Mouse (Mus musculus) kidney, adult 11 months (tissue): ENCODE results near the gene Prmt2.

ENCODE experiments used
- DNase-seq: peaks from one replicate; pipeline ENCODE4 v3.0.0; 2022

Prmt2 gene

DNA sequence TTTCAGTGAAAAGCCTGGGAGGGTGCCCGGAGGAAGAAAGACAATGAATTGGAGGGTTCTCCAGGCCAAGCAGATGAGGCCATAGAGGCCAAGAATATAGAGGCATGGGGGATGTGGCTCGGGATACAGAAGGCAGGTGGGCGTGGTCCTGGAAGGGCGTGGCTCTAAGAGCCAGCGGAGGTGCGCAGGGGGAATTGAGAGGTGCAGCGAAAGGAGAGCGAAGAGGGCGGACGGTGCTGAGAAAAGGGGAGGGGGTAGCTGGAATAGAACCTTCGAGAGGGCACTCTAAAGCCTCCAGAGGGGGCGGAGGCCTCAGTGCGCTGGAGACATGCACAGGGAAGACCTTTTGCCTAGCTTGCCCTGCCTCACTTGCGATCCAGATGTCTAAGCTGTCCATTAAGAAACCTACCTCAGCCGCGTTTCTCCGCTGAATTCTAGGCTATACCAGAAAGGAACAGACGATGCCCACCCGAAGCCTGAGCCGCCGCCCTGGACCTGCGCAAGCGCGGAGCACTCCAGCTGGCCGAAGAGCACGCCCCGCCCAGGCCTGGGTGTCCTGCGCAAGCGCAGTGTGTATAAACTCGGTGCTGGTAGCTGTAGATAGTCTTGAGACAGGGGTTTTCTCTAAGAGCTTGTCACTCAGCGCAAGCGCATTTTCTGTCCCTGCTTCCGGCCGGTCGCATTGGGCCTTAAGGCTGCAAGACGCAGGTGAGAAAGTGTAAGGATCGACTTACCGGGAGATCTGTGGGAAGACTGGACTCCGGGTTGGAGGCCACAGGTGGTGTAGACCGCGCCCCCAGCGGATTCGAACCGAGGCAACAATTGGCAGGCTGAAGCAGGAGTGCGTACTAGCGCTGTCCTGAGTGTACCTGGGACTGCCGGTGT is at the start of gene Prmt2:
TSS of gene Prmt2 (minus strand) at position 525 of the 885 bp plus-strand sequence.
- DNase-seq: peak; percentile 89

DNA sequence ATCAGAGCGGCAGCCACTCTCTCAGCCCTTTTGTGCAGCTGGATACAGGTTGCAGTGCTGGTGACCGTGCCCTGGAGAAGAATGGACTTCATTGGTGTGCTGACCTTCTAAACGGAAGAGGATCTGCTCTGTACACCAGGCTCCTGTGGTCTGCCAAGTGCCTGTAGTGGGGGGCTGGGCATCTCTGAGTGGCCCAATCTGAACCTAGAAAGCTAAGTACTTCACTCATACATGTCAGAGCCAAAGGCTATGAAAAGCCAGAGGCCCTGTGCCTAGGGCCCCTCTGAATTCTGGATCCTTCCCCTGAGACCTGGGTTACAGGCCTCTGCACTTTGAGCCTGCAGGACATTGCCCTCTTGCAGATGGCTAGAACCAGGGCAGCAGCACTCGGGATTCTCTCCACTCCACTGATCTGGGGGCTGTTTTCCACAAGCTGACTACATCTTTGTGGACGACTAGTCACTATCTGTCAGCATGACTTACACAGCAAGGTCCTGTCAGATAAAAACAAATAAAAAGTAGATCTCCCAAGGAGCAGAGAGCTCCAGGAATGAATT is 41.0 kb upstream of the Prmt2 start:
- DNase-seq: peak; percentile 73

DNA sequence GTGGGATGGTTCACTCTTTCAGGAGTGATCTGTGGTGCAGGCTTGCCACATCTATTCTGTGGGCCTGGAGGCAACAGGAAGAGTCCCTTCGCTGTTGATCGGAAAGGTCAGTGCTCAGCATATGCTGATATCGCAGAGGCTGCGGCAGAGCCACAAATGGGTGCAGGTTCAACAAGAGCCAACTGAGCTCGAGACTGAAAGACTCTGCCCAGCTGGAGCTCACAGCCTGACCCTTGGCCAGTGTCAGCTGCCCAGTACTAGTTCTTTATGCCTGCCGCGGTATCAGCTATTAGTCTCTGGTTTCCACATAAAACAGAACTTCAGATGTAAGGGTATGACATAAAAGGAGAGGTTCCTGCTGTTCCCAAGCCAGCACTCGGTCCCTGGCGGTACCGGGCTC is 37.6 kb upstream of the Prmt2 start:
- peak; percentile 42 for DNase-seq

DNA sequence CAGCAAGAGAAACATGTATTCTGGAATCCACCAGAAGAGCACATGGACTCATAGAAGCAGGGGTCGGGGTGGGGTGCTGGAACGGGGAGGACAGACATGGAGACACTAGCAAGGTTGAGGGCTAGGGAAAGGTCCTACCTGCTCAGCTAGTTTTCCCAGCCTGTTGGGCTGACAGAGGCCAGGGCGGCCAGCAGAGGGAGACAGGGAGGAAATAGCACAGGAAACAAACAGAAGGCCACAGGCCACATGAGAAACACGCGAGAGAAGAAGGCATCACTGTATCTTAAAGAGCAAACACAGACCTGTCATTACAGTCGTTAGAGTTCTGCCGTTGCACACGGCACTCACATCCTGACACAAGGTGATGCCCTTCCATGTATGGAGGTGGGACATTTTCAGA is 33.6 kb upstream of the Prmt2 start:
- peak; percentile 22 for DNase-seq

DNA sequence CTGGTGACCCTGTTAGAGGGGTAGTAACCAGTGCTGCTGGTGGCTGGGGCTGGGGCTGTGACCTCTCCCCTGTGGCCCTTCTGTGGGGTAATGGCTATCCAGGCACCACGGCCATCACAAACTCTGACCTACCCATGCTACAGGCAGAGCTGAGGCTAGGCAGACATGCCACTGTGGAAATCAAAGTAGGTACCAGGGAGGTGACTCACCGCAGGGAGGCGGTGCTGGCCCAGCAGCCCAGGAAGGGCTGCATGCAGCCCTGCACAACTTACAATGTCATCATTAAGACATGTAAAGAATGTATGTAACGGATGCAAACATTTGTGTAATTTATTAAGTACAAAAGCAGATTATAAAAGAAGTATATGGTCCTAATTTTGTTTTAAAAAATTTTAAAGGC is 24.8 kb upstream of the Prmt2 start:
- DNase-seq: no peak

DNA sequence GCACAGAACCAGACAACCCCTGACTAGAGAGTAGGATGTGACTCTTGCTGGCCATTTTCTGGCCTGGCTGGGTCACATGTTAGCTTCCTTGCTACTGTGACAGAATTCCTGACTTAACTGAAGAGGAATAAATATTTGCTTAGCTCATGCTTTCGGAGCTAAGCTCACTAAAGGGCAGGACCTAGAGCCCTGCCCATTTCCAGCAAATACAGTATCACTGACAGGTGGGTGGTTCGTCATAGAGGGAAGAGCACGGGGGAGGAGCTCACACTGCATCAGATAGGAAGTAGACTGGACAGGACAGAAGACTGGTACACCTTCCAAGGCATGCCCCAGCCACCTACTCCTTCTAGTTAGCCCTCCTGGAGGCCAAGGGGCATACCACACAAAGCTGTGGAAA is 23.8 kb upstream of the Prmt2 start:
- DNase-seq: no peak

DNA sequence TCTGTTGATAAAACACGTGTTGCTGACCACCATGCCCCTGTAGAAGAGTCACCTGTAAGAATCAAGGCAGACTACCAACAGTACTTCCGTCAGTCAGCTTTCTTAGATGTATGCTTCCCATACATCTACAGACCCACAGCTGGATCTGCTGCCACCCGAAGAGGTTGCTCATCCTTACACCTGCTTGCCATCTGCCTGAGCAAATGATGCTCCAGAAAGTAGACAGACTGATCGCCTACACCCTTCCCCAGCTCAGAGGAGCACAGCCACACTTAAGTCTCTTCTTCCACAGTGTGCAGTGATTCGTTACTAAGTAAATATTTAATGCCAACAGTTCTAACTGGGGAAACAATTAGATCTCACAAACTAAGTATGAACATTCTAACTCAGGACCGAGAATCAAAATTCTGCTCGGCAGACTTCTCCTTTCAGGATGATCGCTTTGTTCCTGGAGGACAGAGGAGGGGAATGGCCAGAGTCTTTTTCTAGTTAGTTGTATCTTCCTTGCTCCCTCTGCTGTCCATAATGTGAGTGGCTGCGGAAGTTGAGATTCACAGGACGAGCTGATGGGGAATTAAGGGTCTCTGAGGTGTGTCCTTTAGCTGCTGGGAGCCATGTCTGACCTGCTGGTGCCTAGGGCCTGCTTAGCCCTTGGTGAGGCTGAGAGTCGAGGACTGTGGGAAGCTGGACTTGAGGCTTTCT is 22.8 kb upstream of the Prmt2 start:
- DNase-seq: no peak

DNA sequence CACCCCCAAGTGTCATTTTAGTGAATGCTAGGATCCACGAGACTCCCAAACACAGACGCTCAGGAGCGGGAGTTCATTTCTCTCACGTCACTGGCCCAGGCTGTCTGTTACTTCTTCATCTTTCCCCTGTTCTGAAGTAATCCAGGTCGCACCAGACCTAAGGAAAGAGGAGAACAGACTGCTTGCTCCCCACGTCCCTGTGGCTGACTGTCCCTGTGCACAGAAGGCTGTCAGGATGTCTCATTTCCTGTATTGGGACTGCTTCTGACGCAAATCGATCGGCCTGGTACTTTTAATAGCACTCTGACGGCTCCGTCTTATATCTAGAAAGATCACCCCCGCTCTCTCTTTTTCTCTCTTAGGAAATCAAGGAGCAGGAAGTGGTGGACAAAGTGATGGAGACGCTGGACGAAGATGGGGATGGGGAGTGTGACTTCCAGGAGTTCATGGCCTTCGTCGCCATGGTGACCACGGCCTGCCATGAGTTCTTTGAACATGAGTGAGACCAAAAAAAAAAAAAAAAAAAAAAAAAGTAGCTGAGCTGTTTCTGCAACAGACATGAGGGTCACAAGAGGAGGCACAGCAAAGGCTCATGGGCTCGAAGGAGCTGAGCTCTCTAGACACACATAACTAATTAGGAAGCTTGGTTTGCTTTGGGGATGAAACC is 22.0 kb upstream of the Prmt2 start:
- DNase-seq: no peak

DNA sequence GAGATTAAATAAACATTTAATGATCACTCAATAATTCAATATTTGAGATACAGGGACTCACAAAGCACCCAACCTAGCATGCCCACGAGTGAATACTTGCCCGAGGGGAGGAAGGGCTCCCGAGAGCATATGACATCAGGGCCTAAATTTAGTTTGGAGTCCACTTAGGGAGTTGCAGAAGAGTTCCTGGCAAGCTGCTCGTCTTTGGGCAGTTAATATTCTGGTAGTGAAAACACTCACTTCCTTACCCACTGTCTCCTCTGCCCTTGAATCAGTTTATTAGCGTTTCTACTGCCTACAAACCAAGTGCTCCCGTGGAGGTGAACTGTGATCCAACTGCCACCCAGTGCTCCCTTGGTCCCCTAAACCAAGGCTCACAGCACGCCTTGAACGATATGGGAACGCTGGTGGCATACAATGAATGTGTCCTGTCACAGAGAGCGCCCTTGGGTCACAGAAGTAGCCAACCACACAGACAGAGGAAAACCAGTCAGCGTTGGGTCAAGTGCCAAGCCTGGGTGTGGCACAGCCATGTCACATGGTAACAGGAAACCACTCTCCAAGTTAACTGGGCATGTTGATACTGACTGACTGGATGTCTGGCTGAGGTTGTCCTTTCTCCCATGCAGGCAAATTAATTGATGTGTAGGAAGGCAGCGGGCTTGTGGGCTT is 20.2 kb upstream of the Prmt2 start:
- DNase-seq: peak; percentile 55

DNA sequence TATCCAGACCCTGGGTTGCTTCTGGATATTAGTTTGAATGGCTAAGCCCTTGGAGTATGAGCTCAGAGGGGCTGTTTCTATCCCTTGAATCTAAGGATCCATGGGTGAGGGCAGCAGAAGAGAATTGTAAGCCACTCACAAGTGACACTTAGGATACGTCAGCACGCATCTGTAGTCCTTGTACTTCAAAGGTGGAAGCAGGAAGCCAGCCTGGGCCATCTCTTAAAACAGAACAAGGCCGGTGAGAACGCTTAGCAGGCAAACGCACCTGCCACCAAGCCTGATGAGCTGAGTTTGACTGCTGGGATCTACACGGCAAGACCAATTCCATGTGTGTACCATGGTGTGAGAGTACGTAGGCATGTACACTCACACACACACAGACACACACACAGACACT is 19.6 kb upstream of the Prmt2 start:
- DNase-seq: no peak

DNA sequence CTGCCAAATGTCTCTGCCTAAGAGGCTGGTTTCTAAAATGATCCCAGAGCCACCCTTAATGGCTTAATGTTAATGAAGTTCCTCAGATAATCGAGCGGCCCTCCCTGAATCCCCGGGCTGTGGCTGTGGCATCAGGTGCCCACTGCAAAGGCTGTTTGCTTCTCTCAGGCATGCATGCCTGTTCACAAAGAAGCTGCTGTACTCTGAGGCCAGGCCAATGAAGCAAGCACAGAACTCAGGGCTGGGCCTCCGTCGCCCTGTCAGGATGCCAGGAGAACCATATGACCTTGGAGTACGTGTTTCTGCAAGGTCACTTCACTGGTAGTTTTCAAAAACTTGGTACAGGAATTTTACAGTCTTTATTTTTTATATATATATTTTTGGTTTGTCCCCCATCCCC is 18.0 kb upstream of the Prmt2 start:
- no peak for DNase-seq

DNA sequence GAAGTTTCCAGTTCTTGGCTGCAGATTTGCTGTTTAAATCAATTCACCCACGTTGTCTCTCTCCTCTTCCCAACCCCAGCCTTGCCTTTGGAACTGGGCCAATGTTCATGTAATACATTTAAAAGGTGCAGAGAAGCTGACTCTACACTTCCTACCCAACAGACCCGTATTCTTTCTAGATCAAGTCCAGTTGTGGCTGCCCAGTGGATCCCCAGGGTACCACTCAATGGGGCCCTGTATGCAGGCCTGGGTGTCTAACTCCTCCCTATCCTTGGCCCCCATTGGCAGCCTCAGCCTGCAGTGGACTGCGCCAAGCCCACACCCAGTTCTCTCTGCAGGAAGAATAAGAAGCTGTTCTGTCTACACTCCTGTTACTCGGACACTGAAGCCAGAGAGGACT is 15.9 kb upstream of the Prmt2 start, which contains the start of gene S100b:
TSS of gene S100b (plus strand) at position 318 of the 400 bp plus-strand sequence.
- DNase-seq: no peak

DNA sequence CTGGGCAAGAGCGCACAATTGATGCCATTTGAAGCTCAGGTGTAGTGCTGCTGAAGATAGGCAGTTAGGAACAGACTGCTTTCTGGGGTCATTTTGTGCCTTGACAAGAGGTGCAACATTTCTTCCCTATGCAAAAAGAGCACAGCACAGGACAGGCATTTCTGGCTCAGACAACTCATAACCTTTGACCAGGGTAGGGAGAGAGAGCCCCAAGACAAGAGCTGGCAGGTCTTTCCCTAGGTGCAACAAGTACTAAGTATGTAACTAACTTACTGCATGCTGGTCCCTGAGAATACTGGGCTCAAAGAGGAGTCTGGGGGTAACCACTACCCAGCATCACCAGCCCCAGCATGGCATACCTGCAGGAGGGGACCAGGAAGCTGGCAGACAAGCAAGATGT is 15.4 kb upstream of the Prmt2 start:
- DNase-seq: peak; percentile 27

DNA sequence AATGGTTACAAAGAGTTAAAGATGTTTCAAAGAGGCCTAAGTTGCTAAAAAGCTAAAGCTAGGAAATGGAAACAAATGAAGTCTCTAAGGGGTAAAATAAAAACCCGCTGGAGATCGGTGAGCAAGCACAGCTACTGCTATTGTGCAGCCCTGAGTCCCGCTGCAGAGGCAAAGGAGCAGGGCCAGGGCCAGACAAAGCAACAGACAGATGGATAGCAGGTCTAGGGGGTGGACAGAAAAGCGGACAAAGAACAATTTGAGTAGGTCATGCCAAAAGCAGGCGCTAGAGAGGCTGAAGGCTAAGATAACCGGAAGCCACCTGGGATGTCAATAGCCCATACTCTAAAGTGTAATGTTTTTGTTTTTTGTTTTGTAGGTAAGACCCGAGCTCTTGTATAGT is 13.2 kb upstream of the Prmt2 start:
- no peak for DNase-seq

DNA sequence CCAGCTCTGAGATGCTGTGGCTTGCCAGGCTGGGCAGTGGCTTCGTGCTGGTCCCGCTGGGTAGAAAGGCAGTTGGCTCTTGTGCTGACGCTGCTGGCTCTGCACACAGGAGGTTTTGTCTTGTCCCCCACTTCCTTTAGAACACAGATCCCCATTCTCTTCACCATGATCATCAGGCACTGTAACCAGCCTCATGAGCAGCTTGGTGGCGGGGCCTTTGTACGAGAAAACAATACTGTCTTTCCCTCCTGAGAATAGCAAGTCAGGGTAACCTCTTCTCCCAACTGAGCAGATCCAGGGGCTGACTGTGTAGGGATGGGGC is 10.9 kb upstream of the Prmt2 start:
- DNase-seq: no peak

DNA sequence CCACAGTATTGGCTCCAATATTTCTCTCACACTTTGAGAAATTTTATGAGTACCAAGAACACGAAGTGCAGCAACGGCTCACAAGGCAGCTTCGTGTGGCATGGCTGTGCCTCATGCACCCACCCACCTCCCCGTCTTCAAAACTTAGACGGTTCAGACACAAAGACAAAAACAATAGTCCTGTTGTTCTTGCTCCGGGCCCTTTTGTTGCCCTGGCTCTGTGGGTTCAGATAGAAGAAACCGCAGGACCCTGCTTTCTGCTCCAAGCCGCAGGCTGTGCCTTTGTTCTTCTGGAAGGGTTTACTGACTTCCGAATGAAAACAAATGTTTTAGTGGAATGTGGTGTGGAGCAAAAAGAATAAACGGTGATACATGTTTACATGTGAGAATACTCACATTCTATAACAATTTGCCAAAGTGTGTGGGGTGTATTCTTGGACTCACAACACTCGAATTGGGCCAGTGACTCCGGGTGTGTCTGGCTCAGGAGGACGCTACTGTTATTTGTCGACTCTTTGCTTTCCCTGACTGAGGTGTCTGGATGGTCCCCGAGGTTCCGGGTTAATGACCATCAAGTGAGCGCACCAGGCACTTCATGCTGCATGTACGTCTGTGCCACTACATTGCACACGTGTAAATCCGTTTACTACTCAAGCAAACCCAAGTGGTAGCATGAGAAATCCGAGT is 10.4 kb upstream of the Prmt2 start:
- DNase-seq: no peak

DNA sequence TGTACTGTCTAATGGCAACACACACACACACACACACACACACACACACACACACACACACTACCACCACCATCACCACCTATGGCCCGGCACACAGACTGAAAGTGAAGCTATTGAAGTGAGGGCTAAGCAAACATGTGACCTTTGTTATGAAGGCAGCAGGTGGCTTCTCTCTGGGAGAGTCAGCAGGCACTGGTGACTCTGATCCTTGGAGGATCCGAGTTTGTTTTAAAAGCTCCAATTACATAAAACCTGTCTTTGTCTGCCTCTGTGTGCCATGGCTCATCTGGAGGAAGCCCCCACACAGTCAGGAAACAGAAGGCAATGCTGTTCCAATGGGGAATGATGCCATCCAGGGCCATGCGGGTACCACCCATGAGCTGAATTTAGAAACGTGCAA is 8.9 kb upstream of the Prmt2 start:
- DNase-seq: no peak

DNA sequence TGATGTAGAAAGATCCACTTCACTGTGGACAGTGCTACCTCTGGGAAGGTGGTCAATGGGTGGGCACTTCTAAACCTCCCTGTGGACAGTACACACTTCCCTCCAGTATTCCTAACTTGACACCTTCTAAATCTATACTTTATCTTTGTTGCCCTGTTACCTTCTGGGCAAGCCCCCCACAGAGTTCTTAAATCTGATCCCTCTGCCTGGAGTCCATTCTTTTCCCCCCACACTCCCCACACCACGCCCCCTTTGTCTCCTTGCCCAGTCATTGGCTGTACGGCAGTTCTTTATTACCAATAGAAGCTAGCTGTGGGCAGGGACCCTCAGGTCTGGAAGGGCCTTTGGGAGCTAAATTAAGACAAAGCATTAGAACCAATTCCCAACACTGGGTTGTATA is 7.4 kb upstream of the Prmt2 start:
- DNase-seq: no peak

DNA sequence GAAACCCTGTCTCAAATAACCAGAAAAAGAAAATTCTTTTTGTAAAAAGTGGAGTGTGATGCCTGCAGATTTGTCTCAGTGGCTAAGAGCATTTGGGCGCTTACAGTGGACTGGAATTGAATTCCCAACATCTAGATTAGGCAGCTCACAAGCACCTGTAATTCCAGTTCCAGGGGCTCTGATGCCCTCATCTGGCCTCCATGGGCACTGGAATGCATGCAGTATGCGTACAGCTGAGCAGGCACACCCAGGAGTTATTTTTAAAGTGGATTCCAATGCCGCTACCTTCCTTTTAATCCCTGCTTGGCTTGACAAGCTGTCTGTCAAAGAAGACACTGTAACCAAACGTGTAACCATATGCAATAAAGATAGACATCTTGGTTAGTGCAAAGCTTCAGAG is 1.7 kb upstream of the Prmt2 start:
- DNase-seq: no peak

DNA sequence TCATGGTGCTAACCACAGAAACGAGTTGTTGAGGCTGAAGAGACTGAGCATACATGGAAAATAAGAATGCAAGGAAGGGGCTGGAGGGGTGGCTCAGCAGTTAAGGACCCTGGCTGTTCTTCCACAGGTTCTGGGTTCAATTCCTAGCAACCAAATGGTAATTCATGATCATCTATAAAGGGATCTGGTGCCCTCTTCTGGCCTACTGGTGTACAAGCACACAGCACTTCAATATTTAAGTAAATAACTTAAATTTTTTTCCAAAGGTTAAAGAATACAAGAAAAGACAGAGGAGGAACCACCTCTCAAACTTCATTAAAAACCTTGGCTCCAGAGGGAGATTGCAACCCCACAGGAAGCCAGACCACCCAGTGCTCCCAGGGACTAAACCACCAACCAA is 8.0 kb downstream of the Prmt2 start:
- DNase-seq: no peak

DNA sequence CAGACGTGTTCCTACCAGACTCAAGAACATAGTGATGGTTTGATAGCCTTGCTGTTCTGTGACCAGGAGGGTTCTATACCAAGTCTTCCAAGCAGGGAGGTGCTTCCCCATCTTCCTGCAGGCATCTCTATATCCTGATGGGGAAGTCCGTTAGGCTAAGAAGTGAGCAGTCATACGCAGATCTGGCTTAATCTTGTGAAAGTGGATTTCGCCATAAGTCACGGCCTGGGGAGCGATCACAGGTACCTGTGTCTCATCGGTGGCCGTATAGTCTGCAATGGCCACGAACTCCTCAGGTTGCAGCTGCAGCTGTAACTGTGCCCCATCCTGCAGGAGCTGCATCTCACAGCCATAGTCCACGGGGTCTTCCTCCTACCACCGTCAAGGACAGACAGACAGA is 11.7 kb downstream of the Prmt2 start:
- DNase-seq: no peak

DNA sequence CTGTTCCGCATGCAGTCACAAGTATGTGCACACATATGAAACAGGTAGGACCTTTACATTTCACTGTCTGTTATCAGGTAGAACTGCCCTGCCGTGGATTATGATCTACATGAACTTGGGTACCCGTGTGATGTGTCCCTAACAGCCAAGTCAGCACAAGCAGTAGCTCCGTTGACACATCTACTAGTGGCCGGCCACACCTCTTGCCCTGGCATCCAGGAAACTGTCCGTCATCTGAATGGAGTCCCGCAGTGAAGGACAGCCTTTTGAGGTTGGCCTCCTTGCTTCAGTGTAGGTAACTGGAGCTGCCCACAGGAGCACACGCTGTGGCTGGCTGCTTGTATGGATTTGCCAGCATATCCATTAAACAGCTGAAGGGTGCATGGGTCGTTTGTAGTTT is 19.4 kb downstream of the Prmt2 start:
- DNase-seq: no peak

DNA sequence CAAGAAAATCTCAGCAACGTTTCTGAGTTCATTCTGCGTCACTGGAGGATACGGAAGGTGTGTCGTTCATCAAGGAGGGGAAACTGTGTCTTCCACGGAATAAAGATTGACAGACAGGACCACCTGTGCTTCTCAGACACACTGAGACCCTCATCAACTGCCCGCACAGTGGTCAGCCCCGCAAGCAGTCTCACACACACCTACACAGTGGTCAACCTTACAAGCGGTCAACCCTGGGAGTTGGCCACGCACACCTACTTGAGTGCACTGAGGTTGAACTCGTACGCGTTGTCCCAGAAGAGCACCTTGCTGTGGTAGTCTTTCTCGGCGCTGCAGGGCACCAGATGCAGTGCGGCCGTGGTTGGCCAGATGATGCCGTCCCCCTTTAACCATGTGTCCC is 20.6 kb downstream of the Prmt2 start:
- DNase-seq: no peak
